Mouse (Mus musculus): ENCODE results near the gene Ago1. TPM values are rescaled to one million over a fixed set of nuclear protein-coding genes. Genes with fewer than 3 reads are reported as not detected.

The Ago1 gene
- polyA plus RNA-seq, 1 experiment from 2014 or later = 23.4 TPM

DNA sequence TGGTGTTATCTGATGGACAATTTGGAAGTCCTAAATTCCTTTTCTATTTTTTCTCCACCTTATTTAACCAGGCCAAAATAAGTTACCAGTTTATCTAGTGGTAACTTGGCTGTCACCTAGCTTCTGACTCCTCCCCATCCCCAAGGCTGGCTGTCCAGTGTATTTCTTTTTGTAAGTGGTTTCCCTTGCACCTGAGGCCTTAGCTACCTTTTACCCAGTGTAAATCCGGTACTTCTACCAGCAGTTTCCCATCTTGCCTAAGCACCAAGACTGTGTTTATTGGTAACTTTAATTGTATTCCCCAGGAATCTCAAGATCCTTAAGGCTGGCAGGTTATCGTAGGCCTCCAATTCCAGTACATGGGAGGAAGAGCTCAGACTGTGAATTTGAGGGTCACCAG, 34.3 kb downstream of the Ago1 start:
- H3K4me1 ChIP-seq = 0 out of 2 replicates have a peak, but pooled peaks cover 5% of the 10 kb centered on the region
- no peak for ATAC-seq (ENCODE audit: low FRiP score)
- H3K9me3 ChIP-seq = no peaks in the 10 kb centered on the region
- H3K27me3 ChIP-seq = no peaks in the 10 kb centered on the region
- no peak overlapping the region for H3K4me2 ChIP-seq
- H3K4me3 ChIP-seq (replicated peaks) = no peak overlapping the region
- 95% methylated on average over 2 of the region's 2 CpGs for WGBS
- H3K9ac ChIP-seq = no peak overlapping the region
- no peak overlapping the region for H3K27ac ChIP-seq
- H3K36me3 ChIP-seq (replicated peaks) = peaks cover 43% of the 10 kb centered on the region

DNA sequence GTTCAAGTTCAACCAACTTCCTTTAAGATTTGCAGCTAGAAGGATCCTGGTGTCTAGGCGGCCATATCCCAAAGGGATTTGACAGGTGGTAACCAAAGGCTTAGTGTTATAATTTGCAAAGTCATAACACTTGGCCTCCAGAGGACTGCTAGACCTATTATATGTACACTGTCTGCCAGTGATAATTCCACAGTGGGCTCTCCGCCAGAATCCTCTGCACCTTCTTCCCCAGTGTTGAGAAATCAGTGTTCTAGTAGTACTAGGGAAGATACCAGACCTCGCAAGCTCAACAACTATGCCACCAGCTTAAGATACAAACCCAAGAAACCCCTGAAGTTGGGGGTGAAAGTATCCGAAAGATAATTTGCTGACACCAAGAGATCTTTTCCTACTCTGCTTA, 35.2 kb downstream of the Ago1 start:
- H3K36me3 ChIP-seq (replicated peaks) = peaks cover 34% of the 10 kb centered on the region
- H3K4me3 ChIP-seq (replicated peaks) = no peak overlapping the region
- no peaks in the 10 kb centered on the region for H3K9me3 ChIP-seq
- H3K27me3 ChIP-seq = no peaks in the 10 kb centered on the region
- WGBS = 89% methylated on average over 4 of the region's 4 CpGs
- H3K9ac ChIP-seq = no peak overlapping the region
- H3K27ac ChIP-seq = no peak overlapping the region
- no peak overlapping the region for H3K4me2 ChIP-seq
- ATAC-seq (ENCODE audit: low FRiP score) = no peak
- H3K4me1 ChIP-seq = peaks cover 12% of the 10 kb centered on the region

DNA sequence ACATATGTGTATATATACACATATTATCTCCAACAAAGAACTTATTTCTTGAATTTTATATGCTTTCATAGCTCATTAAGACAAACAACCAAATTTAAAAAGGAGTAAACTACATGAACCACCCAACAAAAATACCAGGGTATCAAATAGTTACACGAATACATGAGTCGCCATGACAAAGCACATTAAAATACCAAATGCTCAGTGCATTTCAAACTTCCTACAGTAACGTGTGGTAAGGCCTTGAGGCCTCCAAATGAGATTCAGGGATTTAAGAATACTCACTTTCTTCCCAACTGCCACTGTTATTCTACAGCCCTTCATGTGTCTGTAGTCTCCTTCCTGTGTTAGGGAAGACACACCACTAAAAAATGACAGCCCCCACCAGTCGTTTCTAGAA, 36.6 kb downstream of the Ago1 start:
- 86% methylated on average over 4 of the region's 4 CpGs for WGBS
- no peak overlapping the region for H3K27ac ChIP-seq
- no peak for ATAC-seq (ENCODE audit: low FRiP score)

DNA sequence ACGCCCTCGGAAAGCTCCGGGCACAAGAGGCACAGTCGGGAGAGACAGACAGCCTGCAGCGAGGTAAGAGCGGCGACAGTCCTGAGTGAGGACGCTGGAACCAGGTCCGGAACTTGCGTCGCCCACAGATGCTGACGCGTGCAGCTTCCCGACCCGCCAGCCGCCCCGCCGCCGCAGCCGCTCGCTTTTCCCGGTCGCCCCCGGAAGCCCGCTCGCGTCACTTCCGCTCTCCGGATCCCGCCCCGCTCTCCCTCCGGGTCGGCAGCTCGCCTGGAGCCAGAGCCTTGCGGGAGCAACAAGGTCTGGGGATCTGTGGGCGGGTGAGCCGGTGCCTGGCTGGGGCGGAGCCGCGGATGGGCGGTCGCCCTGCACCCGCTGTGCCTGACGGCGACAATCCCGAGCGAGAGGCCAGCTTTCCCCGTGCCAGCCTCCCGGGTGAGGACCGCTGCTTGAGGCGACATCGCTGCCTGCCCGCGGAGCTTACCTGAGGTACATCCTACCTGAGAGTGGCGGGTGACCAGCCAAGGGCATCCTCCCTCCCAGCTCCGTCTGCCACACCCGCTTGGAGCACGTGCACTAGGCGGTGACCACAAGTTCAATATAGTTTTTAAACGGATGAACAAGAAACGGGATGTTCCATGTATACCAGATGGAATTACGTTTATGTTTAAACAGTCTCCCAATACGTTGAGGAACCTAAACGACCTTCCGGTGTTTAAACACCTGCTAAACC, 38.9 kb downstream of the Ago1 start, which contains the start of gene Ago3:
Ago3 (minus strand) TSS at position 210 of the 733 bp plus-strand sequence.
- ATAC-seq (ENCODE audit: low FRiP score) = peak; percentile 95
- H3K36me3 ChIP-seq (replicated peaks) = no peaks in the 10 kb centered on the region
- no peaks in the 10 kb centered on the region for H3K9me3 ChIP-seq
- under 1% methylated on average over 65 of the region's 65 CpGs for whole genome bisulfite sequencing
- H3K9ac ChIP-seq = peak within 1 kb of the TSS; percentile 78
- peak within 1 kb of the TSS; percentile 86 for H3K27ac ChIP-seq
- no peaks in the 10 kb centered on the region for H3K27me3 ChIP-seq
- peaks cover 13% of the 10 kb centered on the region for H3K4me1 ChIP-seq
- peak within 1 kb of the TSS; percentile 90 for H3K4me3 ChIP-seq (replicated peaks)
- peak within 1 kb of the TSS; percentile 88 for H3K4me2 ChIP-seq

More for the DNA sequence above, 36.6 kb downstream of the Ago1 start:
- Histone ChIP-seq H3K27me3 (no peaks in the 10 kb centered on the region), H3K4me3 (replicated peaks) (no peak overlapping the region), H3K4me2 (no peak overlapping the region), H3K9me3 (no peaks in the 10 kb centered on the region), H3K4me1 (peaks cover 13% of the 10 kb centered on the region), H3K36me3 (replicated peaks) (peaks cover 20% of the 10 kb centered on the region), H3K9ac (no peak overlapping the region)

DNA sequence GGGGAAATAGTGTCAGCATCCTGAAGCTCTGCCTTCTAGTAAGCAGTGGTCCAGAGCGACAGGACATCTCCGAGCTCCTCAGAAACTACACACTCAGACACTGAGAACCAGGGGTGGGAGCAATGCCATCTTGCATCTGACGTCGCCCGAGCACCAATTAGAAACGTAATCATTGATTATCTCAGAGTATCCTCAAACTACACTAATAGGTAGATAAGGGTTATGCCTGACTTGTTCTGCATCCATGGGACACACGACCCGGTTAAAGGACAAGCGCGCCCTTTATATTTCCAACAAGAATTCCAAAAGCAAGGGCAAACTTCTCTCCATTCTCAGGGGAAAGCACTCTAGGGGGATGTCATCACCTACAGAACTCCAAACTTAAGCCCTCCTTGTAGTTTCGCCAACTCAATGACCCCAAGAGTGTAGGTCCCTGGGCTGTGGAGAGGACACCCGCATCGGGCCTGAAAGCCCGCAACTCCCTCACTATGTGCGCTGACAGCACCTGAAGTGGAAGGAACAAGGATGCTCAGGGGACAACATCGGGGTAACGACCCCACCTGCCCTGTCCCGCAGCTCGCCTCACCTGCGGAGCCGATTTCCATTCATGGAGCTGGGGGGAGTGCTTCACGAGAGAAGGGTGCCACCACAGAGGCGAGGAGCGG, 39.6 kb downstream of the Ago1 start:
- H3K9ac ChIP-seq = peak overlapping the region; percentile 78
- ATAC-seq (ENCODE audit: low FRiP score) = peak; percentile 75; the same call in 1 of the 2 replicates
- no peaks in the 10 kb centered on the region for H3K36me3 ChIP-seq (replicated peaks)
- peaks cover 13% of the 10 kb centered on the region for H3K4me1 ChIP-seq
- peak overlapping the region; percentile 90 for H3K4me3 ChIP-seq (replicated peaks)
- no peaks in the 10 kb centered on the region for H3K9me3 ChIP-seq
- H3K4me2 ChIP-seq = peak overlapping the region; percentile 88
- peak overlapping the region; percentile 86 for H3K27ac ChIP-seq
- WGBS = 3% methylated on average over 24 of the region's 24 CpGs
- H3K27me3 ChIP-seq = no peaks in the 10 kb centered on the region

DNA sequence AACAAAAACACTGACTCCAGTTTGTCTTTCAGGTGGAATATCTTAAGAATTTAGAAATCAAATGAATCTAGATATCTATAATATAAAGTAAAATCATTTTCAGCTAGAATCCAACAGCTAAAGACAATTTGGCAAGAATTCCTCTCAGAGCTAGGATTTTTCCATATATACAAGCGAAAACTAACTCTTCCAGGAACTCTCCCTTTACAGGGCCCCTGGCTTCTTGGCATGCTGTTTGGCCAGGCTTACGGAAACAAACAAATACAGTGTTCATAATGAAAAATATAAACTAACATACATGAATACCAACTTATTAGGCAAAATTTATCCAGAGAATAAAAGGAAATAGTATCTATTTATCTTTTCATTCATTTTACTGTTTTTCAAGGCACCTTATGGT, 44.5 kb downstream of the Ago1 start:
- 94% methylated on average over 2 of the region's 2 CpGs for WGBS
- ATAC-seq (ENCODE audit: low FRiP score) = no peak
- no peaks in the 10 kb centered on the region for H3K9me3 ChIP-seq
- H3K4me3 ChIP-seq (replicated peaks) = no peak overlapping the region
- H3K9ac ChIP-seq = no peak overlapping the region
- peaks cover 7% of the 10 kb centered on the region for H3K4me1 ChIP-seq
- H3K27ac ChIP-seq = no peak overlapping the region
- no peaks in the 10 kb centered on the region for H3K36me3 ChIP-seq (replicated peaks)
- no peaks in the 10 kb centered on the region for H3K27me3 ChIP-seq
- no peak overlapping the region for H3K4me2 ChIP-seq

DNA sequence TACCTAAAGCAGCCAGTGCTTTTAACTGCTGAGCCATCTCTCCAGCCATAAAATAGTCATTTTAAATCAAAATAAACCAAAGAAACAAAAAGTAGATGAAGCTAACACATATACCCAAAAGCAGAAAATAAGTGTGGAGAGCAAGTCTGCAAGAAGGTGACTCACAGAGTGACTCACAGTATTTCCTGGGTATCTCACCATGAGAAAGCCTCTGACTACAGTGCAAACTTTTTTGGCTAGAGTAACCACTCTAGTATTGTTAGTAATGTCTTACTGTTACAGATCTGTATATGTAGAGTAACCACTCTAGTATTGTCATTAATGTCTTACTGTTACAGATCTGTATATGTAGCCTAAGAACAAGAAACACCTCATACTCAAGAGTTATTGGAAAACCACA, 52.7 kb downstream of the Ago1 start:
- no peaks in the 10 kb centered on the region for H3K9me3 ChIP-seq
- no peak overlapping the region for H3K4me3 ChIP-seq (replicated peaks)
- ATAC-seq (ENCODE audit: low FRiP score) = no peak
- no peaks in the 10 kb centered on the region for H3K4me1 ChIP-seq
- no peaks in the 10 kb centered on the region for H3K36me3 ChIP-seq (replicated peaks)
- H3K27ac ChIP-seq = no peak overlapping the region
- no peaks in the 10 kb centered on the region for H3K27me3 ChIP-seq
- H3K4me2 ChIP-seq = no peak overlapping the region
- H3K9ac ChIP-seq = no peak overlapping the region

DNA sequence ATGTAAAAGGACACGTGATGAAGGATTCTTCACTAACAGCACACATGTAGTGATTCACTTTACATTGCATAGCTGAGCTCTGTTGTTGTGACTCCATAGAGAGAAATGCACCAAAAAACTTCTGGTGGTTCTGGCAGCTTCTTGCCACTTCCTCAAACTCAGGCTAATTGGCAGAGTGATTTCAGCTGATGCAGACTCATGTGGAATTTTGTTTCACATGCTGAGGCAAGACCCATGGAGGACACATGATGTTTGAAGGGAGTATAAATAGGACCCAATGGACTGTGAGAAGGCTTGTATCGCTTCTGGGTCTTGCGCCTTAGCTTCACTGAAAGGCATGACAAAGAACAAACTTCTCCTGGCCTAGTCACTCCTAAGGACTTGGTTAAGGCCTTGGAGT, 55.9 kb downstream of the Ago1 start:
- no peak overlapping the region for H3K9ac ChIP-seq
- H3K4me1 ChIP-seq = no peaks in the 10 kb centered on the region
- H3K4me2 ChIP-seq = no peak overlapping the region
- no peak overlapping the region for H3K27ac ChIP-seq
- H3K4me3 ChIP-seq (replicated peaks) = no peak overlapping the region
- H3K27me3 ChIP-seq = no peaks in the 10 kb centered on the region
- ATAC-seq (ENCODE audit: low FRiP score) = no peak
- H3K36me3 ChIP-seq (replicated peaks) = no peaks in the 10 kb centered on the region
- no peaks in the 10 kb centered on the region for H3K9me3 ChIP-seq
- WGBS = 95% methylated on average over 3 of the region's 3 CpGs

Other genes with a start within 250 kb of the Ago1 start
- 104 and 105 TPM in 2 replicates for gene Map7d1, start 212.2 kb downstream of the Ago1 start, polyA plus RNA-seq (2016; fragmentation: Nextera tagmentation; extraction: Ambion mirVana)
- 104 and 108 TPM in 2 replicates for gene Trappc3, start 206.3 kb downstream of the Ago1 start, polyA plus RNA-seq (2016; fragmentation: Nextera tagmentation; extraction: Ambion mirVana)
- gene Col8a2, start 181.8 kb downstream of the Ago1 start, polyA plus RNA-seq (2016; fragmentation: Nextera tagmentation; extraction: Ambion mirVana) = 16.0 and 22.6 TPM in 2 replicates
- 68.5 and 72.4 TPM in 2 replicates for gene Adprhl2, start 146.9 kb downstream of the Ago1 start, polyA plus RNA-seq (2016; fragmentation: Nextera tagmentation; extraction: Ambion mirVana)
- 7.7 and 10.8 TPM in 2 replicates for gene Tekt2, start 142.9 kb downstream of the Ago1 start, polyA plus RNA-seq (2016; fragmentation: Nextera tagmentation; extraction: Ambion mirVana)
- 16.1 and 20.0 TPM in 2 replicates for gene Ago3, start 39.0 kb downstream of the Ago1 start, polyA plus RNA-seq (2016; fragmentation: Nextera tagmentation; extraction: Ambion mirVana)
- 6.1 and 6.3 TPM in 2 replicates for gene Ago4, start 64.9 kb upstream of the Ago1 start, polyA plus RNA-seq (2016; fragmentation: Nextera tagmentation; extraction: Ambion mirVana)
- 47.8 and 49.3 TPM in 2 replicates for gene Clspn, start 88.4 kb upstream of the Ago1 start, polyA plus RNA-seq (2016; fragmentation: Nextera tagmentation; extraction: Ambion mirVana)
- gene 5730409E04Rik, start 141.2 kb upstream of the Ago1 start, polyA plus RNA-seq (2016; fragmentation: Nextera tagmentation; extraction: Ambion mirVana) = 1.3 and 2.6 TPM in 2 replicates
- 472 and 480 TPM in 2 replicates for gene Psmb2, start 209.0 kb upstream of the Ago1 start, polyA plus RNA-seq (2016; fragmentation: Nextera tagmentation; extraction: Ambion mirVana)

Measured in forebrain, embryonic 12.5 days (tissue).